In genomic region chr11:84179954-84180598, GRCm38 (mm10) we compare ENCODE assay signal across 8 mouse cellular contexts. TPM values are rescaled to one million over a fixed set of nuclear protein-coding genes. Genes with fewer than 3 reads are reported as not detected.
A peak's percentile ranks its signal among the peaks of the same experiment; 100 is the strongest.
DNase-seq lines count a peak whose midpoint lies in the region; ATAC-seq and TF ChIP-seq lines count a peak whose summit lies in the region.

No protein-coding gene starts in this region.

- peak overlapping the region; percentile 87 for H3K27ac ChIP-seq in embryonic facial prominence, embryonic 14.5 days (replicated peaks; ENCODE audit: low read depth, low read length)
- peak overlapping the region; percentile 85 for H3K27ac ChIP-seq in heart, embryonic 12.5 days (ENCODE audit: poor library complexity, severe bottlenecking)
- H3K27ac ChIP-seq in kidney, embryonic 16.5 days (ENCODE audit: low read length): peak overlapping the region; percentile 94
- H3K27ac ChIP-seq in liver, adult 2 months (replicated peaks; ENCODE audit: insufficient read depth, low read depth, low read length): peak overlapping the region; percentile 70

- H3K79me2 ChIP-seq in liver, adult 2 months (ENCODE audit: control insufficient read depth, insufficient read depth, low read length): peaks cover 17% of the 10 kb centered on the region

- DNase-seq in 3T3-L1 (ENCODE audit: low read depth, low spot score): peak; percentile 85
- peak; percentile 73 for DNase-seq in adrenal gland, postnatal 25 days
- peak; percentile 86 for DNase-seq in embryonic facial prominence, embryonic 14.5 days (ENCODE audit: low spot score)
- DNase-seq in liver, adult 2 months (ENCODE audit: extremely low read depth, low read depth, low spot score): peak; percentile 74
- peak; percentile 56 to 81 for DNase-seq in spleen, postnatal 4 days (ENCODE audit: low spot score in 2 of 2)

- H3K9ac ChIP-seq in embryonic facial prominence, embryonic 14.5 days (ENCODE audit: low read depth, low read length): peak overlapping the region; percentile 80
- H3K9ac ChIP-seq in heart, embryonic 12.5 days: peak overlapping the region; percentile 79
- peak overlapping the region; percentile 83 for H3K9ac ChIP-seq in kidney, embryonic 16.5 days (replicated peaks; ENCODE audit: low read length)
- peak overlapping the region; percentile 95 for H3K9ac ChIP-seq in liver, adult 2 months (ENCODE audit: low read depth, low read length)

- peak; percentile 39 for ATAC-seq in embryonic facial prominence, embryonic 14.5 days (ENCODE audit: low read depth)
- peak; percentile 28 for ATAC-seq in heart, embryonic 12.5 days (ENCODE audit: insufficient number of reproducible peaks, low FRiP score)
- ATAC-seq in kidney, embryonic 16.5 days (ENCODE audit: low FRiP score, low TSS enrichment): peak; percentile 40
- peak; percentile 65 for ATAC-seq in monocyte, adult 5-6 weeks (replicated peaks; ENCODE audit: insufficient number of reproducible peaks, low FRiP score, low TSS enrichment, poor library complexity, severe bottlenecking)

- under 1% methylated on average over 28 of the region's 44 CpGs for WGBS in embryonic facial prominence, embryonic 14.5 days
- under 1% methylated on average over 43 of the region's 44 CpGs for WGBS in heart, embryonic 12.5 days
- WGBS in kidney, embryonic 16.5 days: under 1% methylated on average over 44 of the region's 44 CpGs
- under 1% methylated on average over 43 of the region's 44 CpGs for WGBS in liver, adult 2 months

- no peaks in the 10 kb centered on the region for H3K36me3 ChIP-seq in embryonic facial prominence, embryonic 14.5 days (ENCODE audit: control insufficient read depth, insufficient read depth, low read length)
- H3K36me3 ChIP-seq in heart, embryonic 12.5 days: no peaks in the 10 kb centered on the region
- no peaks in the 10 kb centered on the region for H3K36me3 ChIP-seq in kidney, embryonic 16.5 days (ENCODE audit: insufficient read depth, low read length)
- H3K36me3 ChIP-seq in liver, adult 2 months (ENCODE audit: control insufficient read depth, insufficient read depth, low read length): no peaks in the 10 kb centered on the region

- H3K4me3 ChIP-seq in embryonic facial prominence, embryonic 14.5 days (ENCODE audit: low read depth, low read length): peak overlapping the region; percentile 64
- peak overlapping the region; percentile 78 for H3K4me3 ChIP-seq in heart, embryonic 12.5 days
- peak overlapping the region; percentile 87 for H3K4me3 ChIP-seq in kidney, embryonic 16.5 days (ENCODE audit: low read length)
- peak overlapping the region; percentile 93 for H3K4me3 ChIP-seq in liver, adult 2 months (ENCODE audit: insufficient read depth, low read depth, low read length)

- peak overlapping the region; percentile 74 for H3K4me2 ChIP-seq in embryonic facial prominence, embryonic 14.5 days (ENCODE audit: low read depth, low read length)
- peak overlapping the region; percentile 81 for H3K4me2 ChIP-seq in heart, embryonic 12.5 days
- H3K4me2 ChIP-seq in kidney, embryonic 16.5 days (replicated peaks; ENCODE audit: low read depth, low read length): peak overlapping the region; percentile 87

- TF ChIP-seq POLR2A in liver, adult 2 months (IDR thresholded peaks at IDR 0.05; ENCODE audit: extremely low read depth, insufficient read depth, low read length): peak; percentile 59

- TF ChIP-seq CTCF in liver, adult 2 months (IDR thresholded peaks at IDR 0.05; ENCODE audit: low read depth, low read length): peak; percentile 15; the same call in 1 of the 2 replicates

- no peaks in the 10 kb centered on the region for H3K9me3 ChIP-seq in embryonic facial prominence, embryonic 14.5 days (ENCODE audit: control insufficient read depth, low read length)
- H3K9me3 ChIP-seq in heart, embryonic 12.5 days (replicated peaks): no peaks in the 10 kb centered on the region
- no peaks in the 10 kb centered on the region for H3K9me3 ChIP-seq in kidney, embryonic 16.5 days (ENCODE audit: low read length)

- H3K27me3 ChIP-seq in embryonic facial prominence, embryonic 14.5 days (replicated peaks; ENCODE audit: control insufficient read depth, insufficient read depth, low read length): no peaks in the 10 kb centered on the region
- no peaks in the 10 kb centered on the region for H3K27me3 ChIP-seq in heart, embryonic 12.5 days (replicated peaks)
- no peaks in the 10 kb centered on the region for H3K27me3 ChIP-seq in kidney, embryonic 16.5 days (ENCODE audit: insufficient read depth, low read length)
- no peaks in the 10 kb centered on the region for H3K27me3 ChIP-seq in liver, adult 2 months (ENCODE audit: control insufficient read depth, insufficient read depth, low read length)

- H3K4me1 ChIP-seq in embryonic facial prominence, embryonic 14.5 days (ENCODE audit: control insufficient read depth, insufficient read depth, low read length): peaks cover 18% of the 10 kb centered on the region
- peaks cover 14% of the 10 kb centered on the region for H3K4me1 ChIP-seq in heart, embryonic 12.5 days (replicated peaks)
- H3K4me1 ChIP-seq in kidney, embryonic 16.5 days (ENCODE audit: insufficient read depth, low read length): peaks cover 16% of the 10 kb centered on the region
- peaks cover 30% of the 10 kb centered on the region for H3K4me1 ChIP-seq in liver, adult 2 months (ENCODE audit: control insufficient read depth, insufficient read depth, low read length)

RNA-seq across cellular contexts. Expression of gene Gm11437, which starts 12.8 kb away (rescaled TPM):
- total RNA-seq in adrenal gland, postnatal 25 days (2021): not detected in 2 replicates
- polyA plus RNA-seq in embryonic facial prominence, embryonic 14.5 days (2014; fragmentation: Nextera tagmentation; extraction: Ambion mirVana): not detected in 2 replicates
- polyA plus RNA-seq in heart, embryonic 12.5 days (2016; fragmentation: Nextera tagmentation; extraction: Ambion mirVana): not detected in 2 replicates
- polyA plus RNA-seq in kidney, embryonic 16.5 days (2015; fragmentation: Nextera tagmentation; extraction: Ambion mirVana): not detected in 2 replicates
- 11.6 and 12.4 TPM in 2 replicates for total RNA-seq in liver, adult 2 months (2014; rRNA removed)
- 3.0 and 4.9 TPM in 2 replicates for polyA plus RNA-seq in liver, adult 2 months (2012; rRNA removed)
- not detected in 3 replicates for total RNA-seq in monocyte, adult 5-6 weeks (2017)

RNA-seq across cellular contexts. Expression of gene Acaca, which starts 50.6 kb away (rescaled TPM):
- 264 and 316 TPM in 2 replicates for total RNA-seq in adrenal gland, postnatal 25 days (2021)
- polyA plus RNA-seq in embryonic facial prominence, embryonic 14.5 days (2014; fragmentation: Nextera tagmentation; extraction: Ambion mirVana): 17.4 and 20.5 TPM in 2 replicates
- 13.1 and 15.4 TPM in 2 replicates for polyA plus RNA-seq in heart, embryonic 12.5 days (2016; fragmentation: Nextera tagmentation; extraction: Ambion mirVana)
- polyA plus RNA-seq in kidney, embryonic 16.5 days (2015; fragmentation: Nextera tagmentation; extraction: Ambion mirVana): 12.0 TPM in 2 replicates
- 86.4 and 89.3 TPM in 2 replicates for total RNA-seq in liver, adult 2 months (2014; rRNA removed)
- polyA plus RNA-seq in liver, adult 2 months (2012; rRNA removed): 15.4 and 20.7 TPM in 2 replicates
- total RNA-seq in monocyte, adult 5-6 weeks (2017): 14.3 to 40.4 TPM (median 28.7 TPM) in 3 replicates

RNA-seq across cellular contexts. Expression of gene Tada2a, which starts 50.7 kb away (rescaled TPM):
- total RNA-seq in adrenal gland, postnatal 25 days (2021): 17.2 and 25.6 TPM in 2 replicates
- 29.4 and 33.9 TPM in 2 replicates for polyA plus RNA-seq in embryonic facial prominence, embryonic 14.5 days (2014; fragmentation: Nextera tagmentation; extraction: Ambion mirVana)
- 22.0 and 22.9 TPM in 2 replicates for polyA plus RNA-seq in heart, embryonic 12.5 days (2016; fragmentation: Nextera tagmentation; extraction: Ambion mirVana)
- polyA plus RNA-seq in kidney, embryonic 16.5 days (2015; fragmentation: Nextera tagmentation; extraction: Ambion mirVana): 34.1 and 36.1 TPM in 2 replicates
- 4.3 and 6.4 TPM in 2 replicates for total RNA-seq in liver, adult 2 months (2014; rRNA removed)
- 3.1 and 3.3 TPM in 2 replicates for polyA plus RNA-seq in liver, adult 2 months (2012; rRNA removed)
- 6.5 to 9.9 TPM (median 7.2 TPM) in 3 replicates for total RNA-seq in monocyte, adult 5-6 weeks (2017)

Comparison
In these comparisons a context has a peak if more than half of its experiments do, and no peak if none do; other contexts are left out.
1. Peak in every context shown above with its lines: DNase-seq, ATAC-seq, H3K4me3 ChIP-seq and H3K27ac ChIP-seq.